Mouse (Mus musculus) heart, postnatal 0 days (tissue): Measurements from ENCODE around the gene Bckdha. TPM values are rescaled to one million over a fixed set of nuclear protein-coding genes. Genes with fewer than 3 reads are reported as not detected.

ENCODE experiments used
- ATAC-seq: fragments of 200-750 bp; cut with Nextera tagmentation; 2 replicates; pipeline ENCODE4 v1.8.0; 2017; ENCODE audit warnings: low read depth, moderate number of reproducible peaks, moderate library complexity; ENCODE audit not compliant: insufficient read depth
- DNase-seq: peaks from one replicate; pipeline ENCODE4 v3.0.0-alpha.2; 2016; ENCODE audit warnings: low spot score
- H3K27ac ChIP-seq: fragments of 300-500 bp; sonication (generic); 2 replicates; pipeline ENCODE4 v1.5.1; 2014; ENCODE audit warnings: low read depth, mild to moderate bottlenecking
- H3K27me3 ChIP-seq: fragments of 300-500 bp; sonication (generic); 2 replicates; pipeline ENCODE4 v1.6.1; 2014; ENCODE audit warnings: low read length, mixed read lengths; ENCODE audit not compliant: control insufficient read depth, insufficient read depth
- H3K36me3 ChIP-seq: fragments of 300-500 bp; sonication (generic); replicated peaks from 2 replicates; pipeline ENCODE4 v1.6.1; 2014; ENCODE audit warnings: low read length, mixed read lengths; ENCODE audit not compliant: control insufficient read depth, insufficient read depth
- H3K4me1 ChIP-seq: fragments of 300-500 bp; sonication (generic); 2 replicates; pipeline ENCODE4 v1.6.1; 2014; ENCODE audit warnings: antibody characterized with exemption; ENCODE audit not compliant: control insufficient read depth, insufficient read depth
- H3K4me2 ChIP-seq: fragments of 300-500 bp; sonication (generic); 2 replicates; pipeline ENCODE4 v1.6.1; 2014; ENCODE audit warnings: low read depth, mild to moderate bottlenecking, low read length, moderate library complexity
- H3K4me3 ChIP-seq: fragments of 300-500 bp; sonication (generic); 2 replicates; pipeline ENCODE4 v1.5.1; 2014; ENCODE audit warnings: low read depth, low read length
- H3K9ac ChIP-seq: fragments of 300-500 bp; sonication (generic); replicated peaks from 2 replicates; pipeline ENCODE4 v1.6.1; 2014; ENCODE audit warnings: low read depth, low read length, mixed read lengths
- H3K9me3 ChIP-seq: fragments of 300-500 bp; sonication (generic); replicated peaks from 2 replicates; pipeline ENCODE4 v1.6.1; 2016; ENCODE audit warnings: low read length; ENCODE audit not compliant: control insufficient read depth
- CTCF ChIP-seq: IDR thresholded peaks from 2 replicates; pipeline ENCODE4 v1.5.1; 2016; ENCODE audit warnings: antibody characterized with exemption, control low read depth, low read depth
- EP300 ChIP-seq: IDR thresholded peaks from 2 replicates; pipeline ENCODE4 v1.6.1; 2016; ENCODE audit warnings: antibody characterized with exemption, low read depth
- WGBS: fragments of 180-500 bp; shearing (Covaris S2); extraction: QIAGEN DNeasy Blood & Tissue Kit; methylation state at CpG from one replicate; pipeline ENCODE4 v1.1.7; 2014; 5-methylcytosine and 5-hydroxymethylcytosine counted together
- polyA plus RNA-seq: library from polyadenylated mRNA; unstranded; fragments of >200 nt; fragmentation: Nextera tagmentation; extraction: Ambion mirVana; gene quantifications from 2 replicates; pipeline ENCODE4 v1.2.1, GENCODE M21; 2015
- total RNA-seq: library from RNA; depleted of rRNA; stranded (reverse); fragments of >200 nt; gene quantifications from 2 replicates; pipeline ENCODE4 v1.2.3, GENCODE M21; 2014; ENCODE audit warnings: low replicate concordance

Gene Bckdha
- total and polyA plus RNA-seq, 2 experiments from 2014 or later, result 89.5 to 154 TPM

DNA sequence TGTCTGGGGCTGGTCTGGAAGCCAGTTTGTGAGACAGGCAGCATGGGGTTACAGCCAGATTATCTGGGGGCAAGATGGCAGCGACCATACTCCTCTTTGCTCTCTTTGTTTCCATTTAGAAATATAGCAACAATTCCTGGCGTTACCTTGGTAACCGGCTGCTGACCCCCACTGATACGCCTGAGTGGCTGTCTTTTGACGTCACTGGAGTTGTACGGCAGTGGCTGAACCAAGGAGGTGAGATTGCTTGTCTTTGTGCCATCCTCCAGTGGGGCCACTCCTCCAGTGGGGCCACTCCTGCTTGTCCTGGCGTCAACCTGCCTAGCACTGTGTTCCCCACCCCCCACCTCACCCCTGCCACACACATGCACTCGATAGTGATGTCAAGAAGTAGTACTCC lies 35.3 kb upstream of the Bckdha start:
- no peak for ATAC-seq
- no peak for DNase-seq
- Histone ChIP-seq H3K9me3 (no peaks in the 10 kb centered on the region), H3K9ac (no peak overlapping the region), H3K4me1 (no peaks in the 10 kb centered on the region; the same call in 1 of the 2 replicates), H3K36me3 (peaks cover 35% of the 10 kb centered on the region), H3K27me3 (no peaks in the 10 kb centered on the region), H3K4me2 (no peak overlapping the region), H3K4me3 (no peak overlapping the region), H3K27ac (no peak overlapping the region)
- TF ChIP-seq EP300 (no peak), CTCF (no peak)
- 67% methylated on average over 8 of the region's 8 CpGs for WGBS

DNA sequence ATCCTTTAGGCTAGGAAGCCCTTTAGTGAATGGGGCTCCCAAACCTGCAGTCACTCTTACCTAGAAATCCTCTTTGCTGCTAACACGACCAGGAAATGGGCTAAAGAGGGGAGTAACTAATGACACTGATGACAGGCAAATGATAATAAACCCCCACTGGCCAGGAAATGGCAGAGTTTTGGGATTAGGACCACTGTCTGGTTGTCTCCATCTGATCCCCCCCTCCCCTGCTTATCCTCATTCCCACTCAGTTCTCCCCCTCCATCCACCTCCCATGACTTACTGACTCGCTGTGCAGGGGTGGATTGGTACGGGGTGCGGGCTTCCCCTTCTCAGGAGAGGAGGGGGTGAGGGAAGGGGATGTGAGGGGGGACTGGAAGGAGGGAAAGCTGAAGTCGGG lies 31.3 kb upstream of the Bckdha start:
- H3K4me3 ChIP-seq, result peak overlapping the region; percentile 84
- no peaks in the 10 kb centered on the region for H3K27me3 ChIP-seq
- no peak overlapping the region for H3K9ac ChIP-seq
- H3K36me3 ChIP-seq, result peaks cover 8% of the 10 kb centered on the region; the same call in 1 of the 2 replicates
- TF ChIP-seq CTCF, result no peak
- no peak for TF ChIP-seq EP300
- DNase-seq (no peak), ATAC-seq (no peak)
- peak overlapping the region; percentile 79 for H3K4me2 ChIP-seq
- H3K9me3 ChIP-seq, result no peaks in the 10 kb centered on the region
- peak overlapping the region; percentile 87; the same call in 1 of the 2 replicates for H3K27ac ChIP-seq
- 34% methylated on average over 5 of the region's 5 CpGs for WGBS
- peaks cover 4% of the 10 kb centered on the region; the same call in 1 of the 2 replicates for H3K4me1 ChIP-seq

DNA sequence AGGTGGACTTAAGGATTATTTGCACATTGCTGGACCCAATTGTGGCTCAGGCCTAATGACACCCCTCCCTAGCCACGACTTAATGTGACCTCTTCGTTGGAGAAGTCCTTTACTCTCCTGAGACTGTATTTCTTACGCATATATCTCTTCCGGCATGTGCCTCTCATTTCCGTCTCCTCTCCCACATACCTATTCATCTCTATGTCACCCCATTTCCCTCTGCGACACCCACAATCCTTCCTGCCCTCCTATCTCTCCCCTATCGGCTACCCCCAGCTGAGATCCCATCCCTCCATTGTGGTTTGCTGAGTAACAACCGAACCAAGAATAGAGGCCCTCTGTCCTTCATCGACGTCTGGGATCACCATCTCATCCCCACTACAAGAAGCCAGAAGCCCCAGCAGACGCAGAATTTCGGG lies 30.8 kb upstream of the Bckdha start:
- ATAC-seq, result peak; percentile 2; the same call in 1 of the 2 replicates

DNA sequence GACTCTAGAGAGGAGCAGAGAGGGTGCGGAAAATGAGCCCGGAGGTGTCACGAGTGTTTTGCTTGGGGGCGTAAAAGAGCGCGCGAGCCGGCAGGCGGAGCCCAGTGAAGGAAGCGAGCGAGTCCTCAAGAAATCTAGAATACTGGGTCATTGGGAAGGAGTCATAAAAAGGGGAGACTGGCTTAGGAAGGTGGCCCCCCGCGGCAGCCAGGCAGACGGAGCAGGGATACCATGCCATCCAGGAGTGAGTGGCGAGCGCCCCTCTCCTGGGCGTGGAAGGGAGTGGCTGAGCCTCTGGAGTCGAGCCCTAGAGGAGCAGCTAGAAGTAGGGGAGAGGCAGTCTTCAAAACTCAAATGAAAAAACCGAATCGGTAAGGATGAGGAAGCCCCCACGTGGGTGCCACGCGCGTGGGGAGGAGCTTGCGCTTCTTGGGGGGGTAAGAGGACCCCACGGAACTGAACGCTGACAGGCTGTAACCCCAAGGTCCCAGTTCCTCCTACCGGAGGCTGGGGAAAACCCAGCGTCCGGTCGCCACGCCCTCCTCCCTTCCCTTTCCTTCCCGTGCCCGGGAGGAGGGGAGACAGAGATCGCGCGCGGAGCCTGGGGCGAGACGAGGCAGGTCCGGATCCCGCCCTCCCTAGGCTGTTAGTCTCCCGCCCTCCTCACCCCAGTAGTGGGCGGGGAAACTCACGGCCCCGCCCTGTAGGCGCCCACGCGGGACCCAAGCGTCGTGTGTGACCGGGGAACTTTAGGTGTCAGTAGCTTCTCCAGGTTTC lies 30.2 kb upstream of the Bckdha start:
- Histone ChIP-seq H3K4me1 (peaks cover 4% of the 10 kb centered on the region; the same call in 1 of the 2 replicates), H3K9me3 (no peaks in the 10 kb centered on the region), H3K9ac (peak overlapping the region; percentile 71), H3K27me3 (no peaks in the 10 kb centered on the region), H3K27ac (peak overlapping the region; percentile 87), H3K4me2 (peak overlapping the region; percentile 79), H3K4me3 (peak overlapping the region; percentile 84), H3K36me3 (0 out of 2 replicates have a peak, but pooled peaks cover 4% of the 10 kb centered on the region)
- DNase-seq (peak; percentile 73), ATAC-seq (peak; percentile 74)
- 1% methylated on average over 37 of the region's 52 CpGs for WGBS
- TF ChIP-seq CTCF, result no peak
- TF ChIP-seq EP300, result peak; percentile 32; the same call in 1 of the 2 replicates

More for the DNA sequence above, 30.8 kb upstream of the Bckdha start:
- Histone ChIP-seq H3K36me3 (peaks cover 8% of the 10 kb centered on the region; the same call in 1 of the 2 replicates), H3K4me2 (peak overlapping the region; percentile 79), H3K9me3 (no peaks in the 10 kb centered on the region), H3K4me3 (peak overlapping the region; percentile 84), H3K27ac (peak overlapping the region; percentile 87), H3K9ac (0 out of 2 replicates have a peak overlapping the region, but pooled peaks have one; percentile 71), H3K4me1 (peaks cover 4% of the 10 kb centered on the region; the same call in 1 of the 2 replicates), H3K27me3 (no peaks in the 10 kb centered on the region)
- peak; percentile 3; the same call in 1 of the 2 replicates for TF ChIP-seq EP300
- TF ChIP-seq CTCF, result no peak
- peak; percentile 37 for DNase-seq
- 8% methylated on average over 12 of the region's 12 CpGs for WGBS

DNA sequence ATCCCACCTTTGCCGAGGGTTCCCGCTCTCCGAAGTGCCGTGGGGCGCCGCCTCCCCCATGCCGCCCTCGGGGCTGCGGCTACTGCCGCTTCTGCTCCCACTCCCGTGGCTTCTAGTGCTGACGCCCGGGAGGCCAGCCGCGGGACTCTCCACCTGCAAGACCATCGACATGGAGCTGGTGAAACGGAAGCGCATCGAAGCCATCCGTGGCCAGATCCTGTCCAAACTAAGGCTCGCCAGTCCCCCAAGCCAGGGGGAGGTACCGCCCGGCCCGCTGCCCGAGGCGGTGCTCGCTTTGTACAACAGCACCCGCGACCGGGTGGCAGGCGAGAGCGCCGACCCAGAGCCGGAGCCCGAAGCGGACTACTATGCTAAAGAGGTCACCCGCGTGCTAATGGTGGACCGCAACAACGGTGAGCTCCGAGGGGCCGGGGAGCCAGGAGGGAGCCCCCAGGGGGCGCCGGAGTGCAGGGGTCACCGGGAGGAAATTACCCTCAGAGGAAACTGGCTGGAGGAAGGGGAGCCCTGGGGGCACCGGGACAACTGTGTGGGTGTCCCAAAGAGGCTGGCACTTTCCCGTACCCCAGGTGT lies 29.1 kb upstream of the Bckdha start:
- Histone ChIP-seq H3K9ac (peak overlapping the region; percentile 71), H3K27ac (peak overlapping the region; percentile 87), H3K4me1 (peaks cover 4% of the 10 kb centered on the region; the same call in 1 of the 2 replicates), H3K4me2 (peak overlapping the region; percentile 79), H3K36me3 (no peaks in the 10 kb centered on the region), H3K9me3 (no peaks in the 10 kb centered on the region), H3K4me3 (peak overlapping the region; percentile 84), H3K27me3 (no peaks in the 10 kb centered on the region)
- no peak for ATAC-seq
- DNase-seq, result peak; percentile 41
- WGBS, result under 1% methylated on average over 47 of the region's 47 CpGs
- TF ChIP-seq CTCF (peak; percentile 15), EP300 (no peak)
